Mouse (Mus musculus): Measurements from ENCODE around the gene Adh5. TPM values are rescaled to one million over a fixed set of nuclear protein-coding genes. Genes with fewer than 3 reads are reported as not detected.

Gene Adh5
- total and polyA plus RNA-seq, 3 experiments = 128 to 351 (median 187) TPM

GRCm38 (mm10) chr3:138419369-138419768 lies 23.5 kb upstream of the Adh5 start:
- no peak for DNase-seq (ENCODE audit: low read depth, low spot score)
- Histone ChIP-seq H3K79me2 (ENCODE audit: control insufficient read depth, insufficient read depth, low read length, poor library complexity) (no peaks in the 10 kb centered on the region), H3K27ac (ENCODE audit: control insufficient read depth, low read depth, low read length) (no peak overlapping the region), H3K9me3 (replicated peaks; ENCODE audit: insufficient read depth, low read length) (no peaks in the 10 kb centered on the region), H3K27me3 (ENCODE audit: control insufficient read depth in 1 of 2, insufficient read depth in 2 of 2, low read length in 2 of 2) (peaks cover 16 to 21% of the 10 kb centered on the region in 2 experiments), H3K4me3 (ENCODE audit: control insufficient read depth in 1 of 2, insufficient read depth in 1 of 2, low read depth in 2 of 2, low read length in 2 of 2) (no peak overlapping the region), H3K4me1 (ENCODE audit: control insufficient read depth in 1 of 2, insufficient read depth in 2 of 2, low read length in 2 of 2) (no peaks in the 10 kb centered on the region), H3K36me3 (ENCODE audit: control insufficient read depth in 1 of 2, insufficient read depth in 2 of 2, low read length in 2 of 2) (no peaks in the 10 kb centered on the region), H3K9ac (ENCODE audit: control insufficient read depth, low read depth, low read length, poor library complexity, severe bottlenecking) (no peak overlapping the region)
- TF ChIP-seq TAL1 (IDR thresholded peaks at IDR 0.05; ENCODE audit: low read length) (no peak), KAT2A (conservative IDR thresholded peaks at IDR 0.05; ENCODE audit: low read depth, low read length) (no peak), USF1 (IDR thresholded peaks at IDR 0.05; ENCODE audit: low read depth, low read length) (no peak), MAX (IDR thresholded peaks at IDR 0.05; ENCODE audit: low read length) (no peak), UBTF (IDR thresholded peaks at IDR 0.05; ENCODE audit: borderline replicate concordance, insufficient read depth, low read depth, low read length) (no peak), JUND (IDR thresholded peaks at IDR 0.05; ENCODE audit: low read depth, low read length) (no peak), TBP (IDR thresholded peaks at IDR 0.05; ENCODE audit: low read depth, low read length) (no peak), ZKSCAN1 (IDR thresholded peaks at IDR 0.05; ENCODE audit: low read depth, low read length) (no peak), SIN3A (IDR thresholded peaks at IDR 0.05; ENCODE audit: low read length) (no peak), GATA1 (IDR thresholded peaks at IDR 0.05; ENCODE audit: low read depth, low read length) (no peak), ZNF384 (IDR thresholded peaks at IDR 0.05; ENCODE audit: low read depth, low read length) (no peak), ZC3H11A (IDR thresholded peaks at IDR 0.05; ENCODE audit: low read depth, low read length) (no peak), CTCF (IDR thresholded peaks at IDR 0.05 in 2 of 3, conservative IDR thresholded peaks at IDR 0.05 in 1 of 3; ENCODE audit: control insufficient read depth in 1 of 3, insufficient read depth in 1 of 3, low read depth in 2 of 3, low read length in 3 of 3, poor library complexity in 1 of 3, severe bottlenecking in 1 of 3) (no peak), NELFE (IDR thresholded peaks at IDR 0.05; ENCODE audit: low read depth, low read length) (no peak), E2F4 (IDR thresholded peaks at IDR 0.05; ENCODE audit: borderline replicate concordance, low read depth, low read length) (no peak), POLR2AphosphoS2 (IDR thresholded peaks at IDR 0.05; ENCODE audit: low read length) (no peak), USF2 (IDR thresholded peaks at IDR 0.05; ENCODE audit: borderline replicate concordance in 1 of 2, insufficient read depth in 1 of 2, low read depth in 1 of 2, low read length in 2 of 2) (no peak)

GRCm38 (mm10) chr3:138420385-138420784 lies 22.5 kb upstream of the Adh5 start:
- H3K9ac ChIP-seq (ENCODE audit: control insufficient read depth, low read depth, low read length, poor library complexity, severe bottlenecking) = no peak overlapping the region
- H3K36me3 ChIP-seq (ENCODE audit: control insufficient read depth in 1 of 2, insufficient read depth in 2 of 2, low read length in 2 of 2) = no peaks in the 10 kb centered on the region
- H3K27ac ChIP-seq (ENCODE audit: control insufficient read depth, low read depth, low read length) = no peak overlapping the region
- H3K27me3 ChIP-seq (ENCODE audit: control insufficient read depth in 1 of 2, insufficient read depth in 2 of 2, low read length in 2 of 2) = peaks cover 14 to 21% of the 10 kb centered on the region in 2 experiments
- TF ChIP-seq GATA1 (IDR thresholded peaks at IDR 0.05; ENCODE audit: low read depth, low read length) (no peak), MYC (IDR thresholded peaks at IDR 0.05; ENCODE audit: low read depth, low read length) (no peak), SMC3 (IDR thresholded peaks at IDR 0.05; ENCODE audit: low read depth, low read length) (no peak), USF2 (IDR thresholded peaks at IDR 0.05; ENCODE audit: borderline replicate concordance in 1 of 2, insufficient read depth in 1 of 2, low read depth in 1 of 2, low read length in 2 of 2) (no peak), POLR2AphosphoS2 (IDR thresholded peaks at IDR 0.05; ENCODE audit: low read length) (no peak), RCOR1 (IDR thresholded peaks at IDR 0.05; ENCODE audit: low read depth, low read length) (no peak), ETS1 (IDR thresholded peaks at IDR 0.05; ENCODE audit: low read depth, low read length) (no peak), JUND (IDR thresholded peaks at IDR 0.05; ENCODE audit: low read depth, low read length) (no peak), POLR2AphosphoS5 (IDR thresholded peaks at IDR 0.05; ENCODE audit: borderline replicate concordance, low read depth, low read length) (no peak), CHD1 (IDR thresholded peaks at IDR 0.05; ENCODE audit: low read depth, low read length) (no peak), MAZ (IDR thresholded peaks at IDR 0.05; ENCODE audit: low read depth, low read length) (no peak), MXI1 (IDR thresholded peaks at IDR 0.05; ENCODE audit: low read depth, low read length) (no peak), MAFK (IDR thresholded peaks at IDR 0.05; ENCODE audit: borderline replicate concordance, low read depth, low read length) (no peak), KAT2A (conservative IDR thresholded peaks at IDR 0.05; ENCODE audit: low read depth, low read length) (no peak), CTCF (IDR thresholded peaks at IDR 0.05 in 2 of 3, conservative IDR thresholded peaks at IDR 0.05 in 1 of 3; ENCODE audit: control insufficient read depth in 1 of 3, insufficient read depth in 1 of 3, low read depth in 2 of 3, low read length in 3 of 3, poor library complexity in 1 of 3, severe bottlenecking in 1 of 3) (no peak), CHD2 (IDR thresholded peaks at IDR 0.05; ENCODE audit: low read length) (no peak), ZMIZ1 (IDR thresholded peaks at IDR 0.05; ENCODE audit: low read depth, low read length) (no peak), UBTF (IDR thresholded peaks at IDR 0.05; ENCODE audit: borderline replicate concordance, insufficient read depth, low read depth, low read length) (no peak)
- H3K79me2 ChIP-seq (ENCODE audit: control insufficient read depth, insufficient read depth, low read length, poor library complexity) = no peaks in the 10 kb centered on the region
- no peaks in the 10 kb centered on the region for H3K4me1 ChIP-seq (ENCODE audit: control insufficient read depth in 1 of 2, insufficient read depth in 2 of 2, low read length in 2 of 2)
- H3K9me3 ChIP-seq (replicated peaks; ENCODE audit: insufficient read depth, low read length) = no peaks in the 10 kb centered on the region
- DNase-seq (ENCODE audit: low read depth, low spot score) = no peak
- H3K4me3 ChIP-seq (ENCODE audit: control insufficient read depth in 1 of 2, insufficient read depth in 1 of 2, low read depth in 2 of 2, low read length in 2 of 2) = no peak overlapping the region
